Mouse (Mus musculus): ENCODE results near the gene Syde2. TPM values are rescaled to one million over a fixed set of nuclear protein-coding genes. Genes with fewer than 3 reads are reported as not detected.

Syde2 gene
- total RNA-seq (2023) = 0.16 TPM in 1 of 4 replicates, not detected in the others

GRCm38 (mm10) chr3:145987268-145987969, at the start of gene Syde2:
Syde2 (plus strand) TSS chr3:145987870.

Other genes with a start within 250 kb of the Syde2 start
- gene Ddah1, start 229.2 kb upstream of the Syde2 start, total RNA-seq (2023) = not detected in 4 replicates
- 89.6 to 98.4 TPM (median 91.3 TPM) in 4 replicates for gene Bcl10, start 65.1 kb upstream of the Syde2 start, total RNA-seq (2023)
- 41.0 to 60.8 TPM (median 44.4 TPM) in 4 replicates for gene 2410004B18Rik, start 49.9 kb upstream of the Syde2 start, total RNA-seq (2023)
- not detected in 4 replicates for gene Wdr63, start 120.3 kb downstream of the Syde2 start, total RNA-seq (2023)
- gene Mcoln3, start 129.6 kb downstream of the Syde2 start, total RNA-seq (2023) = 3.8 to 7.6 TPM (median 4.9 TPM) in 4 replicates
- gene Mcoln2, start 162.0 kb downstream of the Syde2 start, total RNA-seq (2023) = 27.0 to 40.7 TPM (median 36.9 TPM) in 4 replicates
- not detected in 4 replicates for gene Lpar3, start 233.1 kb downstream of the Syde2 start, total RNA-seq (2023)